Mouse (Mus musculus) kidney, postnatal 14 days (tissue): ENCODE measurements around the gene Dip2c.

Source experiments
- DNase-seq: peaks from one replicate; pipeline ENCODE4 v3.0.0; 2022; ENCODE audit warnings: mixed read lengths

Gene Dip2c

DNA sequence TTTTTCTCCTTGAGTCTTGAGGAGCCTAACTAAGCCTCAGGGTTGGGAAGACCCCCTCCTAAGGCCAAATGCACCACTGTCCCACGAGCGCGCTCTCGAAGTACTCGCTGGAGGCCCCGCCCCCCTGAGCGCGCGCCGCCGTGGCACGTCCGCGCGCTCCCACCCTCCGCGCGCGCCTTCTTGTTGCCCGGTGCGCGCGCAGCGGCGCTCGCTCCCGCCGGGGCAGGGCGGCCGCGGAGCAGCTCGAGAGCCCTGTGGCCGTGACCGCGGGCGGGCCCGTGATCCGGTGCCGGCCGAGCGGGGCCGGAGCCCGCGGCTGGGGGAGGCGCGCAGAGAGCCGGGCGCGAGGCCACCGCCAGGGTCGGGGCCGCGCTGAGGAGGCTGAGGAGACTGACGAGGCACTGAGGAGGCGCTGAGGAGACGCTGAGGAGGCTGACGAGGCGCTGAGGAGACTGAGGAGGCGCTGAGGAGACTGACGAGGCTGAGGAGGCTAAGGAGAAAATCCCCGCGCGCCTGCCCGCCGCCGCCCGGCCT lies at the start of gene Dip2c:
Gene Dip2c, plus strand, starts transcription at position 207 of the 534 bp plus-strand sequence.
- DNase-seq = peak; percentile 96

DNA sequence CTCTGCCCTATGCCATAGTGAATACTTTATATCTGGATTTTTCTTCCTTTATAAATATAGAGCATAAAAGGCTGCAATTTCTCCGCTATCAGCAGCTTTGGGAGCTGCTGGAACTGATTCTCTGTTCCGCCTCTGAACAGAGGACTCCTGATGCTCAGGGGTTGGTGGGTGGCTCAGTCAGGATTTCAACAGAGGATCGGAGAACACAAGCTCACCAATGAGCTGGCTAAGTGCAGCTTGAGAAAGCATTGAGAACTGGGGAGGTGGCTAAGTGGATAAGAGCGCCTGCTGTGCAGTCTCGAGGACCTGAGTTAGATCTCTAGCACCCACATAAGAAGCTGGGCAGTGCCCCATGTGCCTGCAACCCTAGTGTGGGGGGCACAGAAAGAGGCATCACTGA lies 49.2 kb upstream of the Dip2c start:
- DNase-seq = no peak

DNA sequence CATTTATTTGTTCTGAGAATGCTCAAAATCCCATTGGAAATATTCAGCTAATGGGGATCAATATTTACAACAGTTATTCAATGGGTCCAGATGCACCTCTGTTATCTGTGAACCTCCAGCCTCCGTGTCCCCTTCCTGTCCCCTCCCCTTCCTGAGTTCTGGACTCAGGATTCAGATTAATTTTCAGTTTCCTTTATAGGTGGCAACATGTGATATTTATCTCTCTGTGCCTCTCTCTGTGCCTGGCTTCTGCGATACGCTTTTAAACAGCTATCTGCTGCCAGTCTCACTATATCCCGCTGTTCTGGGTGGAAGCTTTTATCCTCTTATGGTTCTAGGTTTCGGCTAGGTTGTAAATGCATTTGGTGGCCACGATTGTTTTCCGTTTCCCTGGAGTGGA lies 38.8 kb upstream of the Dip2c start:
- DNase-seq = no peak

DNA sequence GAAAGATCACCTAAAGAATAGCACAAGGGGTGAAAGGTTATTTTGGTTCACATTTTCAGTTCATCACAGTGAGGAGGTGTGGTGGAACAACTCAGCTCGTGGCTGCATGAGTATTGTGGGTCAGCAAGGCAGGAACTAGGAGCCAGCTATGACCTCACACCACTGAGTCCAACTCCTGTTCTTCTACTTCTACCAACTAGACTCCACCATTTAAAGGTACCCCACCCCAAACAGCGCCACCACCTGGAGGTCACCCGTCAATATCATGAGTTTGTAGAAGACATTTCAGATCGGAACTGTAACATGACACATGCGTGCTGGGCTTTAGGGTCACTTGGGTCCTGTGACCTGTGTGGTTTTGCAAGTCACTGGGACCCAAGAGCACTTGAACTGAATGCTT lies 37.2 kb upstream of the Dip2c start:
- no peak for DNase-seq

DNA sequence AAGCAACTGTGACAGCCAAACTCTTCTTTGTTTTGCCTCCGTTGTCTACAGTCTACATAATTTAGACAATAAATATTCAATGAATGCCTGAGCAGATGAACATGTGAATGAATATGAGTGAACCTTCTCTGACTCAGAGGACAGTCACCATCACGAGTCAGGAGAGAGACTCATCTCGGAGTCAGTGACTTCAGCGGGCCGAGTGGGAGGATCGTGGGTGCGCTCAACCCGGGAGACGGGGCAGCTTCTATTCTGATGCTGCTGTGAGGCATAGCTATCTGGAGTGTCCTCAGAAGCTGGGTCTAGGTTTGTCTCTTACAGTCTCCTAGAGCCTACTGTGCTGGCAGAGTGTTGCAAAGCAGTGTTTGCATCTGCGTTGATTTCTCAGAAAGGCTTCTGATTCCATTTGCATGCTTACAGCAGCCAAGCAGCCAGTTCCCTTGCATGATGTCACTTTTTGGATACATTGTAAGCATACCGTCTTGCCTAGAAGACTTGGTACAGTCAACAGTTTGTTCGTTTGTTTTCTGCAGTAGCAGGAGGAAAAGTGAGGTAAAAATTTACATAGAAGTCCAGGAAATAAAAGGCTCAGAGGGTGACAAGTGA lies 36.6 kb upstream of the Dip2c start:
- no peak for DNase-seq

DNA sequence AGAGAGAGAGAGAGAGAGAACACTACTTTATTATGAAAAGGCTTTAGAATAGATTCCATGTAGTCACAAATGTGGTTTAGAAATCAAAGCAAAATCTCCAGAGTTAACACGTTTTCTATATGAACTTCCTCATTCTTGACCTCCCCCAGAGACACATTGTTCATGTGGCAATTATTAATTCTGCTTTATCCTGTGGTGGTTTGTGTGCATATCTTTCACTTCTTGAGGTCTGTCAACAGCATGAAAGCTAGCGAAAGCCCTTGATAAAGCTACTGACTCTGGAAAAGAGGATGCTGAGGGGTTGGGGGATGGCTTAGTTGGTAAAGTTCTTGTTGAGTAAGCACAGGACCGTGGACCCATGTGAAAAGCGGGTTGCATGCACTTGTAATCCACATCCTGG lies 14.6 kb upstream of the Dip2c start:
- DNase-seq = no peak

DNA sequence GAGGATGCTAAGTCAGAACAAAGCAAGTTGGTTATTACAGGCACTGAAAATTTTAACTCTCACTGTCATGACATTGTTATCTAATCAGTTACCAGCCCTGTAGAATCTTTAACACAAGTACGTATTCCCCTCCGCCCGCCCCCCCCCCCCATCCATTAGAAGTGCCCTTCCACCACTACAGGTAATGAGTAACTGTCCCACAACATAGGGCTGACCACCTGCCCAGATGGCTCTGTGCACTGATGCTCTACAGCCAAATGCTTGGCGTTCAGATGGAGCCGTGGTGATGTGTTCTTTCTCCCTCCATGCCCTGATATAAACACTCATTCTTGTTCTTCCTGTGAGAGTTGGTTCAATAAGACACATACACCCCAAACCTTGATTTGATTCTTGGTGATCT lies 10.8 kb upstream of the Dip2c start:
- no peak for DNase-seq

DNA sequence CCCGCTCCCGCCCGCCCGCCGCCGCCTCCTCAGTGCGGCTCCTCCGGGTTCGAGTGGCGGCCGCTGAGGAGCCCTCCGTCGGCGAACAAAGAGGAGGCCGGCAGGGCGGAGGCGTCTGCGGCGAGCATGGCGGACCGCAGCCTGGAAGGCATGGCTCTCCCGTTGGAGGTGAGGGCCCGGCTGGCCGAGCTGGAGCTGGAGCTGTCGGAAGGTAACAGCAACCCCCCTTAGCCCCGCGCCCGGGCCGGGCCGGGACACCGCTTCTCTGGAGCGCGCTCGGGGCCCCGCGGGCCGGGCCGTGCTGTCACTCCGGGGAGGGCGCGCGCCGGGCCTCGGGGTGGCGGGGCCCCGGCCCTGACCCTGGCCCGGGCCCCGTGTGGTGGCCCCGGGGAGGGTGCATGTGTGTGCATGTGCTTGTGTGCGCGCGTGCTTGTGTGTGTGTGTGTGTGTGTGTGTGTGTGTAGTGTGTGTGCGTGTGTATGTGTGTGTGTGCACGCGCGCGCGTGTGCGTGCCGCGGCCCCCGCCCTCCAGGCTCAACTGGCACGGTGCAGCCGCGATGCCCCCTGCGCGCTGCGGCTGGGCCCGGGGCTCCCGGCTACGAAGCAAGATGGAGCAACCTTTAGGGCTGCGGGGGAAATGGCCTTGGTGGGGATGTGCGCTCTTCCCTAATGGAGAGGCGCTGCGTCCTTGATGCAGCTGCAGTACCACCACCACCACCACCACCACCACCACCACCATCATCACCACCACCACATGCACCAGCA lies 710 bp downstream of the Dip2c start:
- DNase-seq = peak; percentile 70

DNA sequence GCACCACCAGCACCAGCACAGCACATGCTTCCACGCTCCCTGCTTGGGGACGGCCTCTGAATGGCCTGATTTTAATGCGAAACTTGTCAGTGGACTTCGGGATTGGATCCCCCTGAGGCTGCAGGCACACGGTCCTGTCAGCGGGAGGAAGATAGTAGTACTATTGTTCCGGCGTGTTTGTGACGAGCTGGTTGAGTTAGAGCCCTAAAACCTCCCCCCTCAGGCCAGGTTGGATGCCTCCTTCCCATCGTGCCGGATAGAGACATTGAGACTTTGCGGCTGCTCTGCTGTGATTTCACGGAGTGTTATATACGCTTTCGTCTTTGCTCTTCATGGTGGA lies 1.3 kb downstream of the Dip2c start:
- peak; percentile 18 for DNase-seq

DNA sequence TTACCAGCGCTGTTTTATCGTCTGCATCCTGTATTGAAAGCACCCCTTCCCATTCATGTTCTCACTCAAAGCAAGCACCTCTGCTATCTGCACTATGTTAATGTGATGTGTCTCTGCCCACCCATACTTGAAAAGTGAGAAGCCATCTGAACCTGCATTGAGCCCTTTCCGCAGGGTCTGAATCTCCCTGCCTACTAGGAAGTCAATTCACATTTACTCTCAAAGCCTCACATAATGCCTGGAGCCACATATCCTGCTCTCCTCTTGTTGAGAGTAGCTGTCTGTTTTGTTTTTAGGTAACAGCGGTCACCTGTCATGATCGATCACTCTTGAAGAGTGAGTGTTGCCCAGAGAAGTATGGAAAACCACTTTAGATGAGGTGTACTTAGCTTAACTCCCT lies 2.3 kb downstream of the Dip2c start:
- no peak for DNase-seq

DNA sequence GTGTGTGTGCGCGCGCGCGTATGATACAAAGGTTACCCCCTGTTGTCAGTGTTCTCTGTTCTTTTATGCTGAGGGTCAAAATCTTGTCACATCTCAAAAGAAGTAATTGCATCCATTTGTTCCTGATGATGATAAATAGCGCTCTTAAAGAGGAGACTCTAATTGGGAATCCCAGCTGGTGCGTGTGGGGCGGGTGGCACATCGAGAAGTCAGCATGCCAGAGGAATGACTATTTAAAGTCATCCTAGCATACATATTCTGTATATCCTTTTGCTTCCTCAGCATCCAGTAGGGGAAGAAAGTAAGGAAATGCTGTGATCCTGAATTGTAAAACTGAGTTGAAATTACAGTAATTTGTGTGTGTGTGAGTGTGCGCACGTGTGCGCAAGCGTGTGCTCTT lies 6.7 kb downstream of the Dip2c start:
- no peak for DNase-seq

DNA sequence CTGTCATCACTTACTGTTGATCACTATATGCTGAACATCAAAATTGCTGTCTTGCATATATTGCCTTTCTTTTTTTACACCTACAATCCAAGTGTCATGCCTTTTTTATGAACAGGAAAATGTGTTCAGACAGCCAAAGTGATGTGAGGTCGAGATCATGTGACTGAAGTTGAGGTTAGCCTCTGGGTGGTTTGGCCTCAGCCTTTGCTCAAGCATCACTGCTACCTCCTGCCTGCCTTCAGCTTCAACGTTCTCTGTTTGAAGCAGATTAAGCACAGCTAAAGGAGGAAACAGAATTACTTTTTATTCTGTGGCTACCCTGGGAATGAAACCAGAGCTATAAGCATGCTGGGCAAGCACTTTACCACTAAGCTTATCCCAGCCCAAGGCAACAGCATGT lies 13.6 kb downstream of the Dip2c start:
- no peak for DNase-seq

DNA sequence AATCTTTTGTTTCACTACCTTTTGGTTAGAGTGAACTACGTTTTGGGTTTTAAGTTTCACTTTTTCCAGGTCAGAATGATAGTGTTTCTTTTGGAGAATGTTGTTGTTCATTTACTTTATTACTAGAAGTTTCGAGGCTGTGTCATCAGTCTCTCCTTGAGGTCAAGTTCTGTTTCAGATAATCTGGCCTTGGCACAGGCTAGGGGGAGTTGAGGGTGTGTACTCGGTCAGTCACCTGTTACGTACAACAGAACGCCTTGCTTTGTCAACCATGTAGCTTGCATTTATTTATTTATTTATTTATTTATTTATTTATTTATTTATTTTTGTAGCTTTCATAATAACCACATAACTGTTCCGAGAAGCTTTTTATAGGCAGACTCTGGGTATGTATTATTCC lies 20.0 kb downstream of the Dip2c start:
- no peak for DNase-seq

DNA sequence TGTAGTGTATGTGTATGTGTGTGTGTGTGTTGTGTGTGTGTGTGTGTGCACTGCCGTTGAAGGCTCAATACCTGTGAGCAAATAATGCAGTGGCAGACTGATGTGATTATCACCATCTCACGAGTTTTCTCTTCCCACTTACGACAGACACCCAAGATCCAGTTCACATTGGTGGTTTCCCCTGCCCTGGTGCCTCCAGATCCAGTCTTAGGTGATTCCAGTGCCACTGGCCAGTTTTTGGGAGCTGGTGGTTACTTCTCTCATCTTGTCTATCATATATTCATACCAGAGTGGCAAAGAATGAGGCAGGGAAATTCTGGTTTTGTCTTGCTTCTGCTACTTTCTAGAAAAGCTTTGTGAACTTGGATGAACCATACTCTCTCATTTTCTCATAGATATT lies 20.9 kb downstream of the Dip2c start:
- no peak for DNase-seq

DNA sequence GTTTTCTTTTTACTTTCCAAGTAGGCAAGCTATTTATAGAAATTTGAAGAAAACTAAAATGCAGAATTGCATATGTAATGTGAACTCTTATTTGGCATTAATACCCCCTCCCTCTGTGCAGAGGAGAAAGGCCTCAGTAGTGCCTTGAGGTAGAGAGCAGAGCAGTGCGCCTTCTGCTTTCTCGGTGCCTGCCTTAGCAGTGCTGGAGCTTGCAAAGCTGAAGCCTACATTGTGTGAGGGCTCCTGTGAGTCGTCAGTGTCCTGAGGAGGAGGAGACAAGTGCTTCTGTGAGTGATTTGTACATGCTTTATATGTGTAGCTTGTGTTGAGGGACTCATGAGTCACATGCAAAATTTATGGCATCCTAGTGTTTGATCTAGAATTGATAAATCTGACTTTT lies 21.4 kb downstream of the Dip2c start:
- no peak for DNase-seq

DNA sequence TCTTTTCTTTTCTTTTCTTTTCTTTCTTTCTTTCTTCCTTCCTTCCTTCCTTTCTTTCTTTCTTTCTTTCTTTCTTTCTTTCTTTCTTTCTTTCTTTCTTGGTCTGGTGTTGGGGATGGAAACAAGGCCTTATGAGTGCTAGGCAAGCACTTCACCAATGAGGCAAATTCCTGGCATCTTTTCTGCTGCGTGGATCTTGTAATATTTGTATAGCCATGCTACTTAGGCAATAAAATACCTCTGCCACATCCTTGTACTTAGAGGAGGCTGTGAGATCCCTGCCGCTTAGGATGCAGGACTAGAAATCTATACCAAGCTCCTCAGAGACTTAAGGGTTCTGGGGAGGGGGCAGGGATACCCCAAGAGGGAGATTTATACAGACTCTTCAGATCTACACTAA lies 23.3 kb downstream of the Dip2c start:
- no peak for DNase-seq

DNA sequence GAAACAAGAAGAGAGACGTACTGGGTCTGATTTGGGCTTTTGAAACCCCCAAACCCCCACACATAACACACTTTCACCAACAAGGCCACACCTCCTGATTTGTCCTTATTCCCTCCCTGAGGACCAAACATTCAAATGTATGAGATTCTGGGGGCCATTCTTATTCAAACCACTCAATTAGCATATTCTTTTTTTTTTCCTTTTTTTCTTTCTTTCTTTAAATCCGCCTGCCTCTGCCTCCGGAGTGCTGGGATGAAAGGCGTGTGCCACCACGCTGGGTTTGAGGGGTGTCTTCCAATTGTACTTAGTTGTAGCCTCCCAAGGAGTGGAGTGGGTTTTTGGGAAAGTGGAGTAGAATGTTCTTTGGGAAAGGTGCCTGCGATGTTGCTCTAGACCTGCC lies 32.5 kb downstream of the Dip2c start:
- no peak for DNase-seq

DNA sequence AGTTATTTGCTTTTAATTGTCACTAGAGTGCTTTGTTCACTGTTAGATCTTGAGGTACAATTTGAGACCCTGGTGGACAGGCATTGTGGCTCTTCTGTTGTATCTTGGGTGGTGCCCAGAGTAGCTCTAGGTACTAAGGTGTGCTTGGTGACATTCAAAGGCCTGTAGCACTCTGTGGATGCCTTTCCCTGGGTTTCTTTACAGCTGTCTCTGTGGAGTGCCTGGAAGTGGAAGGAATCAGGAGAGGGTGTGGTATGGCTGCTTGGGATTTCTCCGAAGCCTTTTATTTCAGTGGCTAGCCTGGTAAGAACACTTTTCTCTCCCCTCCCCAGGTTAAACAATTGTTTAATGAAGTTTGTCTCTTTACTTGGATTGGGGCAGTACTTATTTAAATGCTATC lies 34.5 kb downstream of the Dip2c start:
- DNase-seq = no peak

DNA sequence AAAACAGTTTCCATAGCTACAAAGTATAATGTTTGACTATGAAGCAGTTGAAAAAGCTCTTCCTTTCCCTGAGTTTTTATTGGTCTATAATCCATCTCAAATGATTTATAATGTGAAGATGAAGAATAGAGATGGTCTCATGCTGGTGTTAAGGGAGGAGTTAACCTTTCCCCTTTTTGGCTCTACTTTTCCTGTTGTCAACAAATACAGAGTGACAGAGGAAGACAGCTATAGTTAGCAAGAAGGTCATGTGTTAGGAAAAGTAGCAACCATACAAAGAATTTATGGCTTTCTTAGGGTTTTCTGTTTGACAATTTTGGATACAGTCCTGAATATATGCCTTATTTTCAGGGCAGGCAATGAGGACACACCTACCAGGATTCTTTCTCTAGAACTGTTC lies 36.6 kb downstream of the Dip2c start:
- DNase-seq = no peak

DNA sequence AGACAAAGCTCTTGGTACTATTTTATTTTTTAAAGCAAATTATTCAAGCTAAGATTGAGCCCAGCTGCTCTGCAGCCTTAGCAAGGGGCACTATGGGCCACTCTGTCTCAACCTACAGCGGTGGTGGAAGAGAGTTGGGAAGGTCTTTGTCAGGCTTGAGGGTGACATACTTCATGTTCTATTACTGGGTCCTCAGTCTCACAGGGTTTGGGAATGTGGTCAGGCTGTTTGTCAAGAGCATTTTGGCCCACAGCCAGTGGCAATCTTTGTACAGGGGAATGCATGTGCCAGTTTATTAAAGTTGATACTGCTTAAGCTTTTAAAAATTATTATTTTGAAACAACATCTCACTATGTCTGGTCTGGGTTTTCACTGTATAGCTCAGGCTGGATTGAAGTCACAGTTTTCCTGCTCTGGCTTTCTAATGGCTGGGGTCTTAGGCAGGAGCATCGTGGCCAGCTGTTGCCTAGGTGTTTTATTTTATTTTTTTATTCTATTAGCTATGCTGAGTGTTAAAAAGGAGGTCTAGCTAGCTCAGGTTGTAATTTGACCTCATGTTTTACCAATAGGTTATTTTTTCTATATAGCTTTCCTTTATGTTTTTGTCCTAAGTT lies 37.9 kb downstream of the Dip2c start:
- peak; percentile 55 for DNase-seq

DNA sequence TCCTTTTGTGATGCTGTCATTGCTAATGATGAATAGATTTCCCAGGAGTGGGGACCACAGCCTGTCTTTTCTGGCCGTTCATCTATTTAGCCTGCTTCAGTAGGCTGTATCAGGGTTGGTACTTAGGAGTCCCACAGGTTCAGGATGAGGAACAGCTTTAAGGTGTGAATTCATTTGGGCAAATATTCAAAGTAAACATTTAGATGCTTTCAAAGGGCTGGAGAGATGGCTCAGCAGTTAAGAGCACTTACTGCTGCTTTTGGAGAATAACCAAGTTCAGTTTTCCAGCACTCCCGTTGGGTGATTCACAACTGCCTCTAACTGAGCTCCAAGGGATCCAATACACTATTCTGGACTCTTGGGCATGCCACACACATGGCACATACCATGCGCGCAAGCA lies 38.4 kb downstream of the Dip2c start:
- DNase-seq = no peak

DNA sequence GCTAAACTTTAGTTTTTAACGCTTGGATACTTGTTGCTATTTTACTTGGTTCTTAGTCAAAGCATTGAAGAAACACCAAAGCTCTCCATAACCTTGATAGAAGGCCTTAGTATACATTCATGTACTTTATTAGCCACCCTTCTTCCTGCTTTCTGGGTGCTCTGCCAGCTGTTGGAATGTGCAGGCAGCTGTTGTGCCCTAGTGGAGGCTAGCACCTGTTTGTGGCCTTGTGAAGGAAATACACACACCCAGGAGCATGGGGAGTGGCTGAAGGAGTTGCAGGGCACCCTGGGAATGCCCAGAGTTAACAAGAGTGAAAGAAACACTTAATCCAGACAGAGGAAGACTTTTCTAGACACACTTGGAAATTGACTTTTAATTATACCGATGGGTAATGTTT lies 43.4 kb downstream of the Dip2c start:
- no peak for DNase-seq

DNA sequence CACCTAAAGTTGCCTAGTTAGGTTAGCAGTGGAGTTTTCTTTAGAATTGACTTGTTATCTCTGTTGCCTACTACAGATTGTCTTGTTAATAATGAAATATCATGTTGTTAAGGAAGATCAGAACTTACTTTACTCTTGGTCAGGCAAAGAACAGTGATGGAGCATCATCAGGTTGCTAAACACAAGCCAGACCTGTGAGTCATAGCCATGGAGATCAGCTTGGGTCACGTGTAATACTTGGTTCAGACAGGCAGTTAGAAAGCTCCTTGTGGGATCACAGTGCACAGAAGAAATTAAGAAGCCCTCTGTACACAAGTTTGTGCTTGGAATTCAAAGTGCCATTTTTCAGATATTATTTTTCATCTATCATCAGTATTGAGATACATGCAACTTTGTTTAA lies 48.9 kb downstream of the Dip2c start:
- DNase-seq = no peak

DNA sequence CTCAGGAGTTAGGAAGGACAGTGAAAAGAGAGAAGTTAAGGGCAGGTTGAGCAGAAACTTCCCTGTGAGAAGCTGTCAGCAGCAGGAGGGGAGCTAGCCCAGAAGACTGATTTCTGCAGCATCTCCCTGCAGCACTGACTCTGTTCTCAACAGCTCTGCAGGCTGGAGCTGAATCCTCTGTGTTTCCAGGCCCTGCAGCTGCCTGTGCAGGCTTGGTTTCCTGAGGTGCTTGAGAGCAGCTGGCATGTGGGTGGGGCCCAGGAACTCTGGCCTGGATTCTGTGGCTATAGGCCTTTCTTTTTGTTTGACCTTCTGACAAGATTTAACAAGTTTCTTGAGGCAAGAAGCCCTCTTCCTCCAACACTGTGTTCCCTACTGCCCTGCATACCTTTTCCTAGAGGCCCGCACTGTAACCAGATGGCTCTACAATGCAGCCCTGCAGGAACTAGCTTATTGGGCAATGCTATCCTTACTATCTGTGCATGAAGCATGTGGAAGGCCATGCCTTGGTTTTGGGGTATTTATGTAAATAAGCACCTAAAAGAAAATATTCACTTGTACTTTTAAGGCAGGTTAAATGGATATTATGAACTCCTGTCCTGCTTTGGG lies 53.1 kb downstream of the Dip2c start:
- DNase-seq = no peak
